Mouse (Mus musculus): ENCODE data around the gene Irf2bpl. TPM values are rescaled to one million over a fixed set of nuclear protein-coding genes. Genes with fewer than 3 reads are reported as not detected.

Irf2bpl gene
- total and polyA plus RNA-seq, 3 experiments, result 7.0 to 19.6 (median 12.1) TPM

GRCm38 (mm10) chr12:86883280-86884196 is 1.1 kb downstream of the Irf2bpl start:
- peak overlapping the region; percentile 73 to 89 (median 88) for H3K4me3 ChIP-seq (replicated peaks in 1 of 3; ENCODE audit: low read depth in 2 of 3, low read length in 2 of 3, poor library complexity in 1 of 3)
- no peaks in the 10 kb centered on the region for H3K27me3 ChIP-seq (replicated peaks)
- peak overlapping the region; percentile 74 for H3K4me2 ChIP-seq (ENCODE audit: insufficient read depth, low read depth, poor library complexity, severe bottlenecking)
- H3K27ac ChIP-seq (ENCODE audit: insufficient read depth, low read depth), result peak overlapping the region; percentile 89
- peaks cover 5% of the 10 kb centered on the region for H3K9me3 ChIP-seq (replicated peaks; ENCODE audit: low read length)
- TF ChIP-seq UBTF (IDR thresholded peaks at IDR 0.05; ENCODE audit: low read depth, low read length), result peak; percentile 86
- TF ChIP-seq CHD2 (IDR thresholded peaks at IDR 0.05; ENCODE audit: low read length), result peak; percentile 20; the same call in 1 of the 2 replicates
- TF ChIP-seq E2F4 (IDR thresholded peaks at IDR 0.05; ENCODE audit: insufficient replicate concordance, low read depth, low read length), result no peak
- TF ChIP-seq IRF4 (IDR thresholded peaks at IDR 0.05; ENCODE audit: low read depth, low read length), result no peak
- no peak for TF ChIP-seq HCFC1 (IDR thresholded peaks at IDR 0.05; ENCODE audit: low read depth, low read length)
- TF ChIP-seq JUND (conservative IDR thresholded peaks at IDR 0.05; ENCODE audit: low read depth, low read length), result no peak
- no peak for TF ChIP-seq SIN3A (IDR thresholded peaks at IDR 0.05; ENCODE audit: low read length)
- no peak for TF ChIP-seq POLR2AphosphoS2 (IDR thresholded peaks at IDR 0.05; ENCODE audit: low read depth, low read length)
- no peak for TF ChIP-seq RAD21 (IDR thresholded peaks at IDR 0.05; ENCODE audit: low read depth, low read length)
- TF ChIP-seq USF2 (conservative IDR thresholded peaks at IDR 0.05; ENCODE audit: low read depth, low read length), result no peak
- no peak for TF ChIP-seq CTCF (conservative IDR thresholded peaks at IDR 0.05 in 1 of 2, IDR thresholded peaks at IDR 0.05 in 1 of 2; ENCODE audit: low read depth in 2 of 2, low read length in 2 of 2)
- TF ChIP-seq BHLHE40 (IDR thresholded peaks at IDR 0.05; ENCODE audit: low read depth, low read length), result 0 out of 2 replicates have a peak, but pooled peaks have one; percentile 20
- TF ChIP-seq PAX5 (IDR thresholded peaks at IDR 0.05; ENCODE audit: low read length), result no peak
- no peak for TF ChIP-seq ETS1 (conservative IDR thresholded peaks at IDR 0.05; ENCODE audit: low read depth, low read length)
- peak; percentile 48; the same call in 1 of the 2 replicates for TF ChIP-seq MAZ (IDR thresholded peaks at IDR 0.05; ENCODE audit: low read depth, low read length)
- TF ChIP-seq MAX (IDR thresholded peaks at IDR 0.05; ENCODE audit: low read length), result no peak
- no peak for TF ChIP-seq EP300 (IDR thresholded peaks at IDR 0.05; ENCODE audit: low read length)
- TF ChIP-seq ZC3H11A (IDR thresholded peaks at IDR 0.05; ENCODE audit: low read depth, low read length), result no peak
- TF ChIP-seq ZNF384 (IDR thresholded peaks at IDR 0.05; ENCODE audit: low read depth, low read length), result no peak
- no peak for TF ChIP-seq MAFK (IDR thresholded peaks at IDR 0.05; ENCODE audit: insufficient replicate concordance, low read length)
- TF ChIP-seq ZMIZ1 (IDR thresholded peaks at IDR 0.05; ENCODE audit: low read depth, low read length), result no peak
- no peak for TF ChIP-seq SMC3 (IDR thresholded peaks at IDR 0.05; ENCODE audit: low read depth, low read length)
- TF ChIP-seq MEF2A (IDR thresholded peaks at IDR 0.05; ENCODE audit: borderline replicate concordance, low read depth, low read length), result no peak
- TF ChIP-seq POLR2A (IDR thresholded peaks at IDR 0.05; ENCODE audit: low read depth, low read length), result no peak
- no peak for TF ChIP-seq RCOR1 (conservative IDR thresholded peaks at IDR 0.05; ENCODE audit: low read depth, low read length)
- TF ChIP-seq MXI1 (IDR thresholded peaks at IDR 0.05; ENCODE audit: low read depth, low read length), result no peak; the same call in 1 of the 2 replicates
- no peak for TF ChIP-seq NELFE (IDR thresholded peaks at IDR 0.05; ENCODE audit: low read depth, low read length)
- TF ChIP-seq TCF12 (IDR thresholded peaks at IDR 0.05; ENCODE audit: low read depth, low read length), result no peak
- peak overlapping the region; percentile 94 for H3K9ac ChIP-seq (ENCODE audit: insufficient read depth, low read depth)
- H3K36me3 ChIP-seq (replicated peaks in 1 of 2; ENCODE audit: control insufficient read depth in 1 of 2, insufficient read depth in 1 of 2, low read length in 1 of 2), result peaks cover 11 to 17% of the 10 kb centered on the region in 2 experiments
- in situ Hi-C loops (cut with MboI; ENCODE audit: low pct_ligation_motif_present, low pct_unique_long_range_greater_than_20kb, low sequenced_read_pairs) (no loop called here), dilution Hi-C loops (cut with MboI; ENCODE audit: extremely low pct_ligation_motif_present, extremely low pct_unique_long_range_greater_than_20kb, low sequenced_read_pairs) (no loop called here)
- peaks cover 23 to 62% of the 10 kb centered on the region in 2 experiments for H3K4me1 ChIP-seq (ENCODE audit: control insufficient read depth in 1 of 2, insufficient read depth in 2 of 2)
- no peak for DNase-seq (ENCODE audit: extremely low read depth)
- H3K79me2 ChIP-seq (replicated peaks; ENCODE audit: control insufficient read depth, extremely low read depth, insufficient read depth, poor library complexity, severe bottlenecking), result peaks cover 27% of the 10 kb centered on the region

Data from CH12.LX (cell line).